Mouse (Mus musculus) ovary, postnatal 14 days (tissue): ENCODE data around the gene Dtx3l.
"Not testable (repeated sequence)": the region's sequence is repeated elsewhere in the genome, so short reads cannot be mapped to it uniquely, and the experiment has no call there.

ENCODE experiments used
- DNase-seq: peaks from one replicate; pipeline ENCODE4 v3.0.0; 2022; ENCODE audit warnings: low spot score

Dtx3l gene

GRCm38 (mm10) chr16:35924341-35924740 lies 14.6 kb downstream of the Dtx3l start:
- DNase-seq: no peak

DNA sequence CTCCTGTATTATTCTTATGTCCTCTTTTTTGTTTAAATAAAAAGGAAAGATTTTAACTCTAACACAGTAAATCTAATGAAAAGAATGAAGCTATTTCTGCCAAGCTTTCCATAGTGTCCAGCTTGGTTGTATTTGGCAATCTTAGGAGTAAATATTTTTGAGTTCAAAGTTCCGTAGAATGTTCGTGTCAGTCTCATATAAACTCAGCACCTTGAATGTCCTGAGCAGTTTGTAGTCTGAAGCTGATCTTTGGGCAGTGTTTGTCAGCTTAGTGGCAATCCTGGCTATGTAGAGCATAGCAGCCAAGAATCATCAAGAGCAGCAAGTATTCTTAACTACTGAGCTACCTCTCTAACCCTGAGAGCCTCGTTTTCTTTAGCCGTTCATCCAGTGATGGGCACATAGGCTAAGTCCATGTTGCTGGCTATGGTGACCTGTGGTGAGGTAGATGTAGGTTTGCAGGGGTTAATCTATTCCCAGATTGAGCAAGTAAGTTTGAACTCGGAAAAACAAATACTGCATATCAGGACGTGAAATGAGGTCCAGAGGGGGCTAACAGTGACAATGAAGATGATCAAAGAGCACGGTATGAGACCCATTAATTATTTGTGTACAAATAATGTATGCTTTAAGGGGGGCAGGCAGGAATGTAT lies 15.3 kb downstream of the Dtx3l start:
- DNase-seq: no peak

DNA sequence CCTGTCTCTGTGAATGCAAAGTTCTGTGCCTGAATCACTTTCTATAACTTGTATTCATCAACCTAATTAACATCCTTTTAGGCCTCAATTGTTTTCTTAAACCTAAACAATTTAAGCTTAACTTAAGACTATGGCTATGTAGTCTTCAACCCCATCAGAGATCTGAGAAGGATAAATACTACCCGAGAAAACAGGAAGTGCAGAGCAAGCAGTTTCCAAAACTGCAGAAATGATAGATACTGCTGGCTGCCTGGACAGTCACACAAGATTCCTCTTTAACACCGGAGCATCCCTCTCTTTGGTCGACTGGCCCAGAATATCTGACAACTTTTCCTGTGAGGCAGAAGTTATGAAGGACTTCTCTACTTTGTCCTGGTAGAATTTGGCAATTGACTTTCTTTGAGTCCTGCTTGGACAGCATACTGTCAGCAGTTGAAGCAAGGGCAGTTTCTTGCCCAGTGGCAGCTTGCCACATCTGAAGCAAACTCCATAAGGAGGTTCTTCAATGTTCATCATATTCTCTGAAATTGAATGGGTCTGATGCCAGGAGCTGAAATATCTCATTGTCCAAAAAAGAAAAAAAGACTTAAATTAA lies 16.6 kb downstream of the Dtx3l start:
- DNase-seq: no peak

DNA sequence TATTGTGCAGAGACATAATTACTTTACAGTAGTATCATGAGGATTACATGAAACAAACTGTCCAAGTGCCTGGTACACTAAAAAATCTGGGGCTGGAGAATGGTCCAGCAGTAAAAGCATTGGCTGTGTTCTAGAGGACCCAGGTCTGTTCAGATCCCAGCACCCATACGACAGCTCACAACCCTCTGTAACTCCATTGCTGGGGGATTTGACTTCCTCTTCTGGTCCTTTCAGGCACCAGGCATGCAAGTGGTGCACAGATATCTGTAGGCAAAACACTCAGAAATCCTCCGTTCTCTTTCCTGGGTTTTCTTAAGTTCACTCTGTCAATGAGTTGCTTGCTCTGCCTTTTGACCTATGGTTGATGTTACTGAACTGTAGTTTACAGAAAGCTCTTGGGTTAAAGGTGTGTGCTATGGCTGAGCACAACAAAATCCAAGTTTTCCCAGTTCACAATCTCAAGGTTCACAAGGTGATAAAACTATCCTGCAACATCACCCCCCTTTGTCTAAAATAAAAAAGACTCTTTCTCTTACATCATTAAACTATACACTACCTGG lies 17.2 kb downstream of the Dtx3l start:
- DNase-seq: no peak

GRCm38 (mm10) chr16:35918721-35919543 lies 20.0 kb downstream of the Dtx3l start:
- DNase-seq: no peak

GRCm38 (mm10) chr16:35914301-35914700 lies 24.6 kb downstream of the Dtx3l start:
- DNase-seq: no peak

DNA sequence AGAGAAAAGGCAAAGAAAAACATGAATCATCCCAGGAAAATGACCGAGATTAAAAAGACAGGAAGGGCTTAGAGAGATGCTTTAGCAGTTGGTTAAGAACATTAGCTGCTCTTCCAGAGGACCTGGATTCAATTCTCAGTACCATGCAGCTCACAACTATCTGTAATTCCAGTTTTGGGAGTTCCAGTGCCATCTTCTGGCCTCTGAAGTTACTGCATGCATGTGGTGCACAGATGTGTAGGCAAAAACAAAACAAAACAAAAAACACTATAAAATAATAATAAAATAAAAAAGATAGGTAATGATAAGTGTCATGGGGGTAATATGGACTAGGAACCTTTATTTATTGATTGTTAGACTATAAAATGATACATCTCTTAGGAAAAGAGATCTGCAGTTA lies 25.4 kb downstream of the Dtx3l start:
- no peak for DNase-seq

DNA sequence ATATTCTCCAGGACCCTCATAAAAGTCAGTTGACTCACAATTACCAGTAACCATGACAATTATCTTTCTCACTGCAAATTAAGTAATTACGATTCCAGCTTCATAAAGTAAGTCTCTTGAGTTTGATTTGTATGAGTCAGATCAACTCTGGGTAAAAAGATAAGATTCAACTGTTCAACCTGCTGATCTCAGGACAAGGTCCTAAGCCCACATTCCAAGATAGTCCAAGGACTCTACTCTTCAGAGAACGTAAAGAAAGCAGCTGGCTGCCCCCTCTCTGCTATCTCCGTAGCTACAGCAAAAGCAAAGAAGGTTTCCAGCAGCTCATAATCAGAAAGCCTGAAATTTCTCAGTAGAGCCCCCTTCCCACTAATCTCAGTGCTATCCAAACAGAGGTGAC lies 27.5 kb downstream of the Dtx3l start:
- DNase-seq: no peak

GRCm38 (mm10) chr16:35907432-35908201 lies 31.3 kb downstream of the Dtx3l start:
- no peak for DNase-seq

DNA sequence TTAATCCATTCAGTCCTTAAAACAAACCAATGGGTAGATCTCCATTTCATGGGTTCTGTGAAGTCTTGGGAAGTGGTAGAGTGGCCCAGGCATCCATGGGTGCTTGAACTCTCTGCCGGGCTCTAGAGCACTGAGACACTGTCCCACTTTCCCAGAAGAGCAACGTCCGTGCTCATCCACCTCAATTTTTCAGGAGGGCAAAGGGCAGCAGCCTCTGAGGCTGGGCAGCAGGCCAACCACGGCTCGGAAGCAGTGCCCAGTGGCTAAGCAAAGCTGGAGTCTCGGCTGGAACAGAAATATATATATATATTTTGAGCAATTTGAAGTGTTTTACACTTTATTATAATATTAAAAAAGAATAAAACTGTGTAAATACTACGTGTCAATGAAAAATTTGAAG lies 32.1 kb downstream of the Dtx3l start:
- no peak for DNase-seq

DNA sequence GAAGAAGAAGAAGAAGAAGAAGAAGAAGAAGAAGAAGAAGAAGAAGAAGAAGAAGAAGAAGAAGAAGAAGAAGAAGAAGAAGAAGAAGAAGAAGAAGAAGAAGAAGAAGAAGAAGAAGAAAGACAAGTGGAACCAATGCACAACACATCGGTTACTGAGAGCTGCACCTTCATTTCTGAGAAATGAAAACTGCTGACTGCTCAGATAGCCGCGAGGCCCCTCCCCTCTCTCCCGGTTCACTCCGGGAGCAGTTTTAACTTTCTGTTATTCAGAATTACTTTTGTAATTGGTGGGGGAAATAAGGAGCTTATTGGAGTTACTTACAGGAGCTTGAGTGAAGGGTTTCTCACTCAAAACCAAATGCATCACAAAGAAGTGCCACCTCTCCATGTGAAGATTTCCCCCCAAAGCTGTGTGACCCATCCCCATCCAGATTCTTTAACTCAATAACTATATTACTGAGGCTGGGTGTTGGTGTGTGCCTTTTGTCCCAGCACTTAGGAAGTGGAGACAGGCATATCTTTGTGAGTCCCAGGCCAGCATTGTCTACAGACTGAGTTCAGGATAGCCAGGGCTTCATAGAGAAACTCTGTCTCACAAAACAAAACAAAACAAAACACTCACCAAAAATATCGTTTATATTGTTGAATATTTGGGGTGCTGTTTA lies 33.0 kb downstream of the Dtx3l start:
- no peak for DNase-seq

GRCm38 (mm10) chr16:35905355-35905754 lies 33.6 kb downstream of the Dtx3l start:
- DNase-seq: no peak

DNA sequence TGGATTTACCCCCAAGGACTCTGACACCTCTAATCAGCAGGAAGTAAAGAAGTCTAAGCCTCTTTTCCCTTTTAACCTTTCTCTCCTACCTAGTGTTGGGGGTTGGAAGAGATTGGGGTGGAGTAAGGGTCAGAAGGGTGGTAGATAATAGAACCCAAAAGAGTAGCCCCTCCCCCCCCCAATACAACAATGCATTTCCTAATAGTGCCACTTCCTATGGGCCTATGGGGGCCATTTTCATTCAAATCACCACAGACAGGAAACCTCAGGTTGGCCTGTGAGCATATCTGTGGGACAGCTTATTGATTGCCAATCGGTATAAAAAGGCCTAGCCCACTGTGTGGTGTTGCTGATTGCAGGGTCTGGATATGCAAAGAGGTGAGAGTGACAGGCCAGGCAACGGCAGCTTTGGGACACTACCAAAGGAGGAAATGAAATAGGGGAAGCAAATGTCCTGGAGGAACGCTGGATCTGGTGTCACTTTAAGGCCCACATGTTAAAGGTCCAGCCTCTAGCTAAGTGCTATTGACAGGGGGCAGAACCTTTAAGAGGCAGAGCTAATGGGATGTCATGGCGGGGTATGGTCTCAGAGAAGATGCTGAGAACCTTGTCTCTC lies 34.7 kb downstream of the Dtx3l start:
- no peak for DNase-seq

DNA sequence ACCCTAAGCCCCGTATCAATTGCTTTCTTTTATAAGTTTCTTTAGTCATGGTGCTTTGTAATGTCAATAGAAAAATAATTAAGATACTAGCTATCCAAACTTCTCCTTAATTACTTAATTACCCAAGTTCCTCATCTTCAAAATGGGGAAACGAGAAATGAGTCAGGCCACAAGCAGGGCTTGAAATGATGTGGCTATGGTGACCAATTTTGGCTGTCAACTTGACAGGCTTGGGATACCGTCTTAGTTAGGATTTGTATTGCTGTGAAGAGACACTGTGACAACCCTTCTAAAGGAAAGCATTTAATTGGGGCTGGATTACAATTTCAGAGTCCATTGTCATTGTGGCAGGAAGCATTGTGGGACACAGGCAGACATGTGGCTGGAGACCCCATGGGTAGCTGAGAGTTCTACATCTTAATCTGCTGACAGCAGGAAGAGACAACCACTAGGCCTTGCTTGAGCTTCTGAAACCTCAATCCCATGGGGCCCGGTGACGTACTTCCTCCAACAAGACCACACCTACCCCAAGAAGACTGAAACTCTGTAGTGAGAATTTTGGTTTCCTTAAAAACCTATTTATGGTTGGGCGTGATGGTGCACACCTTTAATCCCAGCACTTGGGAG lies 35.8 kb downstream of the Dtx3l start:
- no peak for DNase-seq

GRCm38 (mm10) chr16:35900541-35900940 lies 38.4 kb downstream of the Dtx3l start:
- DNase-seq: no peak

GRCm38 (mm10) chr16:35894997-35895396 lies 44.0 kb downstream of the Dtx3l start:
- no peak for DNase-seq

DNA sequence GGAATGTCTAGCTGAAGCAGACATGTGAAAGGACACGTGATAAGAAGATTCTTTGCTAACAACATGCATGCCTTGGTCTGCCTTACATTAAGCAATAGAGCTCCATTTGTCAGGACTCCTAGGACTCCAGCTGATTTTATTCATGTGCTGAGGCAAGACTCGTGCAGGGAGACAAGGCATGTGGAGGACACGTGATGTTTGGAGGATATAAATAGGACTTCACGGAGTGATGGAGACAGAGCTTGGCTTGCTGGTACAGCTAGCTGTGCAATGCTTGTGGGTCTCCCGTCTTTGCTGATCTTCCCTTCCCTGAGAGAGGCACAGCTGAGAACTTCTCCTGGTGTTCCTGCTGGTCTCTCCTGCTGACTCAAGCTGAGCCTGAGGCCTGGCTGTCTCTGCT lies 47.3 kb downstream of the Dtx3l start:
- not testable (repeated sequence) for DNase-seq

- DNase-seq: no peak
These were observed 48.3 kb downstream of the Dtx3l start for GRCm38 (mm10) chr16:35890645-35891044.

DNA sequence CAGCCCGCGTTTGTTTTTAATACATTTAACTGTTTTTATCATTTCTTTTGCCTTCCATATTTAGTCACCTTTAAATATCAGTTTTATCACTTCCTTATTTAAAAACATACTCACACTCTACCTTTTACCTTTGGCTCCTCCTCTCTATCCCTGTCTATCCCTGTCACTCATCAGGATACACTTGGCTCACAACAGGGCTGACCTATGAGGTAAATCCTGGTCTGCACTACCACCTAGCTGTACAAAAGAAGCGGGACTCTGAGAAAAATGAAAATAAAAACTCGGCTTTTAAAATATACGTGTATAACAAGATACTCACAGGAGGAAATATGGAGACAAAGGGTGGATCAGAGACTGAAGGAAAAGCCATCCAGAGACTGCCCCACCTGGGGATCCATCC lies 50.0 kb downstream of the Dtx3l start:
- no peak for DNase-seq

DNA sequence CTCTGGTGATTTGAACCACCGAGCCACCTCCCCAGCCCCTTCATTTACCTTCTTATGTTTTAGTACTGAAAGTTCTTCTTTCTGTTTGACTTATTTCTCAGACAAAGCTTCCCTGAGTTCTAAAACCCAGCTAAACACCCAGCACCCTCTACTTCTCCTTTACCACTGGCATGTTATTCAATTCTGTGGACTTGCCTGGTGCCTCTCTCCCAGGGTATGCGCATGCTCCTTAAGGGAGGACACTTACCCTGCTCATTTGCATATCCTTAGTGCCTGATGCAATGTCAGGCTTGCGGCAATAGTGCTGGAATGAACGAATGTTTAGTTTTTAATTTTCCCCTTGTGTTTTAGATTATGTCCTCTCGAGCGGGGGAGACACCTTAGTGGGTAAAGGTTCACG lies 50.8 kb downstream of the Dtx3l start:
- DNase-seq: no peak
